Mouse (Mus musculus): ENCODE data around the gene Cebpzos.

Gene Cebpzos

DNA sequence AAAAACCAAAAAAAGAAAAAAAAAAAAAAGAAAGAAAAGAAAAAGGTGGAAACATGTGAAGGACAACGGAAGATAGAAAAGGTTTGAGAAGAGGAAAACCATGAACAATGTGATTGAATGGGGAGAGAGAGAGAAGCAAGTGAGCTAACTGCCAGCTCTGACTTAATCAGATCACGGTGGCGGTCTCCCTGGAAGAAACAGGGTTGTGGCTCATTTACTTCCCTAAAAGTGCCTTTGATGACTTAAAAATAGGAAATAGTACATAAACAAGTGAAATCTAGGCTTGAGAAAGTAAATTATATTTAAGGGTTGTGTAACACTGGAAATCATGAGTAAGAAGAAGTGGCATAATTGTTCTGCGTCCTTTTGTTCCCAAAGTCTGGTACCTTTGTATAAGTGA, 22.6 kb downstream of the Cebpzos start:
- DNase-seq (ENCODE audit: low spot score): no peak

- DNase-seq (ENCODE audit: low spot score): no peak
These were observed 26.3 kb downstream of the Cebpzos start for GRCm38 (mm10) chr17:78942579-78942978.

- no peak for DNase-seq (ENCODE audit: low spot score)
These were observed 34.9 kb downstream of the Cebpzos start for GRCm38 (mm10) chr17:78951225-78951624.

DNA sequence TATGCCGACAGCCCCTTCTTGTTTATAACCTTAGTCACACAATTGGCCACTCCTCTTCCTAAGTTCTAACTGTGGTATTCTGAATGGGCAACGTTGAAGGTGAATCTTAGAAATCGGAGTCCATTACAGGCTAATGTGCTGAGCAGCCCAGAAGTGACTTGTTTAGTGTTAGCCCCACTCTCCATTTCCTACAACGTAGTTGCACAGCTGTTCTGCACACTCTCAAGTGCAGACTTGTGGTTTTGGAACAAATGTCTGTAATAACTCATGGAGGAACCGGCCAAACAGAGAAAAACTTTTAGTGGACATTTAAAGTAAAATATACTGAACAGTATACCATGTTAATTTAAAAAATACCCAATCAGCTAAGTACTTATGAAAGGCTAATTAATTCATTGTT, 35.8 kb downstream of the Cebpzos start:
- no peak for DNase-seq (ENCODE audit: low spot score)

GRCm38 (mm10) chr17:78953240-78953639, 36.9 kb downstream of the Cebpzos start:
- DNase-seq (ENCODE audit: low spot score): no peak

GRCm38 (mm10) chr17:78959473-78959872, 43.2 kb downstream of the Cebpzos start:
- DNase-seq (ENCODE audit: low spot score): no peak

DNA sequence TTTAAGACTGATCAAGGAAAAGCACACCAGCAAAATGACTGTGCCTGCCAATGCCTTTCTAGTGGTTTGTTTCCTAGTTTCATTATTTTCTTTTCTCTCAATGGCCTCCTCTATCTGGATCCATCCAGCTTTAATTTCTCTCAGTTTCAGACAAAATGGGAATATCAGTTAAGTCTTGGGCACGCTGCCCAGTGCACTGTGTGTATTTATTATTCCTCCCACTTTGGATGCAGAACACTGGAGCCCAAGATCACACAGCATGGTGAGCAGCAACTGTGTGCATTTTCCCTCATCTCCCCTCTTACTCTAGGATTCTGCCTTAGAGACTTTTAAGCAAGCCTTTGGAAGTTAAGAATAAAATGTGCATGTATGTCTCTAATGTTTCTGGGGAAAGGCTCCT, 48.1 kb downstream of the Cebpzos start:
- DNase-seq (ENCODE audit: low spot score): no peak

- DNase-seq (ENCODE audit: low spot score): no peak
These were observed 50.0 kb downstream of the Cebpzos start for GRCm38 (mm10) chr17:78966092-78966883.

DNA sequence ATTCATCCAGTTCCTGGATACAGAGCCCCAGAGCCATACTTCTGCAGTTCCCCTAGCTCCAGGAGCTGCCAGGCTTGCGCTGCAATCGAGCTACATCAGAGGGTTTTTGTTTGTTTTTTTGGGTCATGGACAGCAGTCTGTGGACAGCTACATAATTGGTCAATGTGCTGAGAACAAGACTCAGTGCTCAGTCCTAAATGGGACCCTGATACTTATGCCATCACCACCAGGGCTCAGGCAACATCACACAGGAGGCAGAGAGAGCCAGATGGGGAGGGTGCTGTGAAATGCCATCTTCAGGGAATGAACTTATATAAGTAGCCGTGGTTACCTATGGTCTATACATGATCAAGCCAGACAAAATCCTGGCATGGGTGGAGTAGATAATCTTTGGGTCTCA, 52.2 kb downstream of the Cebpzos start:
- DNase-seq (ENCODE audit: low spot score): no peak

Measured in urinary bladder, postnatal 25 days (tissue).